Mouse (Mus musculus): ENCODE results near the gene 1700042G07Rik.

Gene 1700042G07Rik

GRCm38 (mm10) chr4:116173072-116173471 is at the start of gene 1700042G07Rik, which contains the start of gene Gm49337:
TSS of gene 1700042G07Rik (plus strand) at chr4:116173372.
TSS of gene Gm49337 (plus strand) at chr4:116173384.
- DNase-seq (ENCODE audit: low spot score), result no peak

- peak; percentile 58 for DNase-seq (ENCODE audit: low spot score)
These were observed 49.3 kb upstream of the 1700042G07Rik start, which contains the start of the genes Rad54l and Pomgnt1 for GRCm38 (mm10) chr4:116123602-116124519. TSS of gene Rad54l (minus strand) at chr4:116123690. TSS of gene Pomgnt1 (plus strand) at chr4:116123840.

GRCm38 (mm10) chr4:116125803-116126386 is 47.3 kb upstream of the 1700042G07Rik start:
- DNase-seq (ENCODE audit: low spot score), result no peak

GRCm38 (mm10) chr4:116127956-116128355 is 45.2 kb upstream of the 1700042G07Rik start:
- no peak for DNase-seq (ENCODE audit: low spot score)

GRCm38 (mm10) chr4:116133126-116133525 is 40.0 kb upstream of the 1700042G07Rik start:
- no peak for DNase-seq (ENCODE audit: low spot score)

GRCm38 (mm10) chr4:116134990-116135389 is 38.2 kb upstream of the 1700042G07Rik start:
- no peak for DNase-seq (ENCODE audit: low spot score)

GRCm38 (mm10) chr4:116137421-116137996 is 35.7 kb upstream of the 1700042G07Rik start:
- no peak for DNase-seq (ENCODE audit: low spot score)

- no peak for DNase-seq (ENCODE audit: low spot score)
These were observed 32.2 kb upstream of the 1700042G07Rik start for GRCm38 (mm10) chr4:116140801-116141574.

- DNase-seq (ENCODE audit: low spot score), result no peak
These were observed 31.4 kb upstream of the 1700042G07Rik start for GRCm38 (mm10) chr4:116141736-116142135.

- DNase-seq (ENCODE audit: low spot score), result no peak
These were observed 30.9 kb upstream of the 1700042G07Rik start for GRCm38 (mm10) chr4:116142269-116142668.

GRCm38 (mm10) chr4:116143317-116143811 is 29.8 kb upstream of the 1700042G07Rik start:
- DNase-seq (ENCODE audit: low spot score), result no peak

- DNase-seq (ENCODE audit: low spot score), result no peak
These were observed 29.1 kb upstream of the 1700042G07Rik start for GRCm38 (mm10) chr4:116143891-116144717.

GRCm38 (mm10) chr4:116149812-116150155 is 23.4 kb upstream of the 1700042G07Rik start:
- DNase-seq (ENCODE audit: low spot score), result no peak

GRCm38 (mm10) chr4:116150156-116150861 is 22.9 kb upstream of the 1700042G07Rik start:
- no peak for DNase-seq (ENCODE audit: low spot score)

GRCm38 (mm10) chr4:116150862-116151221 is 22.3 kb upstream of the 1700042G07Rik start:
- DNase-seq (ENCODE audit: low spot score), result no peak

- DNase-seq (ENCODE audit: low spot score), result no peak
These were observed 21.9 kb upstream of the 1700042G07Rik start, which contains the start of gene Lurap1 for GRCm38 (mm10) chr4:116151238-116151637. TSS of gene Lurap1 (minus strand) at chr4:116151338.

- DNase-seq (ENCODE audit: low spot score), result no peak
These were observed 20.5 kb upstream of the 1700042G07Rik start for GRCm38 (mm10) chr4:116152702-116153101.

GRCm38 (mm10) chr4:116157882-116158281 is 15.3 kb upstream of the 1700042G07Rik start:
- no peak for DNase-seq (ENCODE audit: low spot score)

- no peak for DNase-seq (ENCODE audit: low spot score)
These were observed 13.3 kb upstream of the 1700042G07Rik start for GRCm38 (mm10) chr4:116159912-116160311.

- peak; percentile 62 for DNase-seq (ENCODE audit: low spot score)
These were observed 12.4 kb upstream of the 1700042G07Rik start for GRCm38 (mm10) chr4:116160769-116161168.

Measured in left cerebral cortex, adult 11 months (tissue).